Mouse (Mus musculus) left cerebral cortex, adult 2 months (tissue): ENCODE measurements around the gene Commd3. TPM values are rescaled to one million over a fixed set of nuclear protein-coding genes. Genes with fewer than 3 reads are reported as not detected.

Experiments
- DNase-seq, 2 experiments: peaks; one replicate each; pipeline ENCODE4 v3.0.0; 2021 to 2022; ENCODE audit warnings: low spot score in 2 of 2, mixed read lengths in 1 of 2; ENCODE audit errors: extremely low spot score in 1 of 2
- H3K27ac ChIP-seq: fragments of 200-600 bp; 2 replicates; pipeline ENCODE4 v1.8.1; 2022
- H3K4me3 ChIP-seq: fragments of 200-600 bp; 2 replicates; pipeline ENCODE4 v1.8.1; 2022
- CTCF ChIP-seq: fragments of 200-600 bp; IDR thresholded peaks from 2 replicates; pipeline ENCODE4 v1.8.1; 2022; ENCODE audit warnings: antibody characterized with exemption, mild to moderate bottlenecking, moderate library complexity
- intact Hi-C: fragments of 180-260 bp; cut with DNase I; formaldehyde crosslinking; loops from one replicate; pipeline ENCODE4 v1.15.1; 2025
- long read RNA-seq, 2 experiments: library from polyadenylated mRNA; stranded (forward); transcript quantifications; one replicate each; pipeline ENCODE4 v2.0.0; 2021; ENCODE audit warnings: borderline mapping rate in 2 of 2
- total RNA-seq, 2 experiments: library from RNA; stranded (reverse); gene quantifications; 2 replicates each; pipeline ENCODE4 v1.2.3; 2021

Commd3 gene
- total RNA-seq: 10 to 100 TPM; 80.5 to 89.2 TPM
- long read RNA-seq, experiment 1, transcript Commd3-201 (8 exons, 935 nt): major isoform, 28 of 38 reads
- long read RNA-seq, experiment 1, partial matches to known transcripts: 0 of 38 reads
- long read RNA-seq, experiment 1, other reads (novel, unspliced or antisense): 9 of 38 reads
- long read RNA-seq, experiment 2, transcript Commd3-201 (8 exons, 935 nt): major isoform, 18 of 26 reads
- long read RNA-seq, experiment 2, partial matches to known transcripts: 2 of 26 reads
- long read RNA-seq, experiment 2, other reads (novel, unspliced or antisense): 6 of 26 reads

DNA sequence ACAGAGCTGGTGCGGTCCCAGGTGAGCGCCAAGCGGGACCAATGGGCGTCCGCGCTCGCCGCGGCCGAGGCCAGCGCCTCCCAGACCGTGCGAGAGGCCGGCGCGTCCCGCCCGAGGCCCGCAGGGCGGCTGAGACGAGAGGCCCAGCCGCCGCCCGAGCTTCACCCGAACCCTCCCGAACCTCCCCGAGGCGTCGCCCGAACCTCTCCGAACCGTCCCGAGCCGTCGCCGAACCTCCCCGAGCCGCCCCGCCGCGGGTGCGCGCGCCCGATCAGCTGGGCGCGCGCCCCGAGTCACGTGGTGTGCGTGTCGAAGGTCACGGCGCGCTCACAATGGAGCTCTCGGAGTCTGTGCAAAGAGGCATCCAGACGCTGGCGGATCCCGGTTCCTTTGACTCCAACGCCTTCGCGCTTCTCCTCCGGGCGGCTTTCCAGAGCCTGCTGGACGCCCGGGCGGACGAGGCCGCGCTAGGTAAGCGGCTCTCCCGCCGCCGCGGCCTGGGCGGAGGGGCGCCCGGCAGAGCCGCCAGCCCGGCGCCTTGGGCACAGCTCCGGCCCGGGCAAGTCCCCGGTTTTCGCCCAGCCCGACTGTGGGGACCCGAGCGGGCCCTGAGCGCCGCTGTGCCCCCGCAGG, at the start of gene Commd3:
Gene Commd3 (plus strand): TSS at position 252 of the 633 bp plus-strand sequence.
- intact Hi-C loops: loop anchor here (1.0 to 10.0 kb wide), 5 partner anchors 60 to 983 kb away; partner anchors contain the start of genes Dnajc1 and Otud1
- peak within 1 kb of the TSS; percentile 77 for H3K4me3 ChIP-seq
- DNase-seq: peak; percentile 96 to 99
- no peak for TF ChIP-seq CTCF
- H3K27ac ChIP-seq: peak within 1 kb of the TSS; percentile 98

DNA sequence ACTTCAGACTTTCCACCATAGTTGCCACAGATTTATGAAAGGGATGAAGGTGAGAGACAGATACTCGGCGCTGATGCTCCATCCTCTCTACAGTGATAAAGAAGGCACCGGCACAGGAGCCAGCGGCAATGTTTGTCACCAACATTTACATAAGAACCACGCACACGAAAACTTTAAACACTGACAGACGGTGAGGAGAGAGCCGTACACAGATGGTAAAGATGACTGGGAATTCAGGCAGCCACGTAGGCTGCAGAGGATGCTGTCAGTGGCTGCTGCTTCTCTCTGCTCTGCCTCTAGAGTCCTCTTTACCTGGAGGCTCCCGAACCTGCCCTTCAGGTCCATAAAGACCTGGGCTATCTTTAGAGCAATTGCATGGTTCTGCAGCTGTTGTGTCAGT, 49.0 kb upstream of the Commd3 start:
- intact Hi-C loops: loop anchor here (1.0 kb wide), 1 partner anchor 12 kb away; no protein-coding TSS in a partner anchor
- TF ChIP-seq CTCF: no peak
- no peak for DNase-seq
- H3K4me3 ChIP-seq: no peak overlapping the region
- H3K27ac ChIP-seq: no peak overlapping the region

DNA sequence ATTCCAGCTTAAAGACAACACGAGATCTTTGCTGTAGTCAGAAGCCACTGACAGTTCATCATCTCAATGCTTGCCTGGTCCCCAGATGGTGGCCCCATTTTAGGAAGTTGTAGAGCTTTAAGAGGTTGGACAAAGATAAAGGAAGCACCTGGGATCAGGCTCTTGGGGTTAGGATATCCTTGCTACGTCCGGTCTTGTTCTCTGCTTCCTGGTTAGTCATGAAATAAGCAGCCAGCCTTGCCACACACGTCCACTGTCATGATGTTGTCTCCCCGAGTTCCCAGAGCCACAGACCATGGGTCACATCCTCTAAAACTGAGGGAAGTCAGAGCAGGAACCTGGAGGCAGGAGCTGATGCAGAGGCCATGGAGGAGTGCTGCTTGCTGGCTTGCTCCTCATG, 41.6 kb upstream of the Commd3 start:
- intact Hi-C loops: no loop called here
- no peak for TF ChIP-seq CTCF
- H3K27ac ChIP-seq: no peak overlapping the region
- H3K4me3 ChIP-seq: no peak overlapping the region
- no peak for DNase-seq

DNA sequence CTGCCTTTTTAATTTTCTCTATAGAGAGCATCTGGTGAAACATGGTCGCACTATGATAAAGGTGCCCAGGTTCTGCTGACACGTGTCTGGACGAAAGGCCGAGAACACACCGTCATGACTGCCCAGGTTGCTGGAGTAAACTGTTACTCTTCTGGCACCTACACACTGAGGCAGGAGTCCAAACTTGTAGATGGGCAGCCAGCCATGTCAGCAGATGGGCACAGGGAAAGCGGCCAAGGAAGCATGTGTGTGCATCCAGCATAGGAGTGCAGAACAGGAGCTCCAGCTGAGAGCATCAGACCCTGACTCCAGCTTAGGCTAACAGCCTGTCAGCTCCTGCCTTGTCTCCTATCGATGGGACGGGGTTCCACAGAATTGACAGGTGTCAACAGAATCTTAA, 37.1 kb upstream of the Commd3 start:
- peak; percentile 62 to 86 for DNase-seq
- Histone ChIP-seq H3K4me3 (no peak overlapping the region), H3K27ac (no peak overlapping the region)
- intact Hi-C loops: loop anchor here (1.0 kb wide), 1 partner anchor 12 kb away; no protein-coding TSS in a partner anchor
- TF ChIP-seq CTCF: no peak

DNA sequence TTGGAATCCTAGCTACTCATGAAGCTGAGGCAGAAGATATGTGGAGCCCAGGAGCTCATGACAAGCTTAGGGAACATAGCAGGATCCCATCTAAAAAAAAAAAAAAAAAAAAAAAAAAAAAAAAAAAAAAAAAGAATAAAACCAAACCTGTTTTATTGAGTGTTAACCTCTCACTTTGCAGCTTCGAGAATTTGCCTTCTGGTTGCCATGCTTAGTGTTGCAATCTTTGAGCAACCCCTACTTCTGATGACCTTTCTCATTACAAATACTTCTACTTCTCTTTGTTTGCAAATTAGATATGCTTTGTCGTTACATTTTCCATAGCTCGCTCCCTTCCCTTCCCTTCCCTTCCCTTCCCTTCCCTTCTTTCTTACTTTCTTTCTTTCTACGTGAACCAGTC, 23.6 kb upstream of the Commd3 start:
- no peak overlapping the region for H3K27ac ChIP-seq
- no peak for TF ChIP-seq CTCF
- no peak overlapping the region for H3K4me3 ChIP-seq
- DNase-seq: no peak
- intact Hi-C loops: no loop called here

DNA sequence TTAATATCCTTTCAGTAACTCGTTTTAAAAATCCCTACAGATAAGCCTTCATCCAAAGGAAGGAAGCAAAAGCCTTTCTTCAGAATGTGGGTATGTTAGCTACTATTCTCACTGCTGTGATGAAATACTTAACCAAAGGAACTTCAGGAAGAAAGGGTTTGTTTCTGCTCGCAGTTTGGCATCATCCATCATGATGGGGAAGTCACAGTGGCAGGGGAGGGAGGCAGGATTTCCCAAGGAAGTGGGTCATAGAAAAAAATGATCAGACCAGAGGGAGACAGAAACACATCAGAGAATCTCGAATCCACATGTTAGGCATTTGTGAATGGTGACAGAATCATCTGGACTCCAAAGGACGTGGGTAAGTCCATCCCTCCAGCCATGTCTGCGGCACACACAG, 17.4 kb upstream of the Commd3 start:
- no peak for TF ChIP-seq CTCF
- no peak for DNase-seq
- Histone ChIP-seq H3K4me3 (no peak overlapping the region), H3K27ac (no peak overlapping the region)
- intact Hi-C loops: no loop called here

DNA sequence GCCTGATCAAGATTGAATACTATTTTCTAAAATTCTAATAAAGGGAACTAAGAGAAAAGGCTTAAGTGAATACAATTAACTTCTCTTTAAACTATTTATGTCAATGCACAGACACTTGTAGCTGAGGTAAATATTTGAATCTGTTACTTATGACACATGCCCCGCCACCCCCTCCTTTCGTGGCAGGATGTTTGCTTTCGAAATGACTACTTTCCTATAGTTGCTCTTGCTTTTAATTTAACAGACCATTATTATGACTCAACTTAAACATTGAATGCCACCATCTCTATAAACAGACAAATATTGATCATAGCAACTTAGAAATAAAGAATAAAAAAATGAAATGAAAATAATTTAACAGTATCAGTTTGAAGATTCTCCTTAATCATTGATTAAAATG, 8.2 kb upstream of the Commd3 start:
- intact Hi-C loops: no loop called here
- Histone ChIP-seq H3K27ac (no peak overlapping the region), H3K4me3 (no peak overlapping the region)
- no peak for TF ChIP-seq CTCF
- DNase-seq: no peak

DNA sequence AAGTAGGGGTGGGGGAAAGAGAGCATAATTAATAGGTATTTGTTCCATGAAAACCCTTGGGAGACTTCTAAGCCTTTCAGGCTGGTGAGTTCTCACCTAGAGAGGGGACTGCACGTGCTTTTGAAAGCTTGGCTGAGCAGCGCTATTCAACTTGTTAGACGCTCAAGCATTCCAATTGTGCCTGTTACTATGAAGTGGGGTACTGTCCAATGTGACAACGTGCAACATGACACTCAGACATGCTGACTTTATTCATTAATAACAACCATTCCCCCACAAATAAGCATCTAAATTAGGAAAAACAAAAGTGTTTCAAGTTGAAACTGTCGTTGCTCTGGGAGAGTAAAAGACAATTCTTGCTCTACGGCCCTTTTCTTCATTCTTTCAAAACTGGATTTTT, 1.1 kb upstream of the Commd3 start:
- TF ChIP-seq CTCF: no peak
- Histone ChIP-seq H3K4me3 (no peak overlapping the region), H3K27ac (no peak overlapping the region)
- no peak for DNase-seq
- intact Hi-C loops: loop anchor here (5.0 to 10.0 kb wide), 4 partner anchors 59 to 984 kb away; partner anchors contain the start of gene Otud1

DNA sequence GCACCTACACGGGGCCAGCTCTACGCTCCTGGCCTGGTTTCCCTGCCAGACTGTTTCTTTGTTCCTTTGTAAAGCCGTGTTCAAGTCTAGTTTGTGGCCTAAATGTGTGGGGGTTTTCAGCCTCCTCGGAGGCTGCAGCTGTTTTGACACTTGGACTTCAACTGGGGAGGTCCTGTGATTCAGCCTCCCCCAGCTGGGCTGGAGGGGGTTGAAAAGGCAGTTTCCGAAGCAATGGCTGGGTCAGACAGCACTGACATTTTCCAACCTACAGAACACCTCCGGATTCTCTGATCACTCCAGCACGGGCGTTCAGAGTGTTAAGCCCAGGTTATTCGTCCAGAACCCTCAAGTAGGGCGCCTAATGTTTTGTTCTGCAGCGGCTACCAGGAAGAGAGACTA, 581 bp downstream of the Commd3 start:
- no peak for DNase-seq
- H3K27ac ChIP-seq: peak overlapping the region; percentile 98
- TF ChIP-seq CTCF: no peak
- peak overlapping the region; percentile 77 for H3K4me3 ChIP-seq
- intact Hi-C loops: loop anchor here (1.0 to 10.0 kb wide), 5 partner anchors 60 to 982 kb away; partner anchors contain the start of genes Dnajc1 and Otud1

DNA sequence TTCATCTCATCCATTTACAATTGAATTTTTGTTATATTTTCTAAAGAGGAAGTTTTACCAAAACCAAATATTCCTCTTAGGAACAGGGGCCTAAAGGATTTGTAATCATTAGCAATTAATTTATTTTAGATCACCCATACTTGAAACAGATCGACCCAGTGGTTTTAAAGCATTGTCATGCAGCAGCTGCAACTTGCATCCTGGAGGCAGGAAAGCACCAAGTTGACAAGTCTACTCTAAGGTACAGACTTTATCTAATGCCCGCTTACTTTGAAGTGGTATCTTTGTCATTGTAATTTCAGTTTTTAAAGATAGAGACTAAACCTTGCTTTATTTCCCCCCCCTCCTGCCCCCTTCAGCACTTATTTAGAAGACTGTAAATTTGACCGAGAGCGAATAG, 1.6 kb downstream of the Commd3 start:
- H3K4me3 ChIP-seq: no peak overlapping the region
- no peak for DNase-seq
- intact Hi-C loops: loop anchor here (5.0 to 10.0 kb wide), 4 partner anchors 61 to 981 kb away; partner anchors contain the start of gene Otud1
- no peak for TF ChIP-seq CTCF
- no peak overlapping the region for H3K27ac ChIP-seq

DNA sequence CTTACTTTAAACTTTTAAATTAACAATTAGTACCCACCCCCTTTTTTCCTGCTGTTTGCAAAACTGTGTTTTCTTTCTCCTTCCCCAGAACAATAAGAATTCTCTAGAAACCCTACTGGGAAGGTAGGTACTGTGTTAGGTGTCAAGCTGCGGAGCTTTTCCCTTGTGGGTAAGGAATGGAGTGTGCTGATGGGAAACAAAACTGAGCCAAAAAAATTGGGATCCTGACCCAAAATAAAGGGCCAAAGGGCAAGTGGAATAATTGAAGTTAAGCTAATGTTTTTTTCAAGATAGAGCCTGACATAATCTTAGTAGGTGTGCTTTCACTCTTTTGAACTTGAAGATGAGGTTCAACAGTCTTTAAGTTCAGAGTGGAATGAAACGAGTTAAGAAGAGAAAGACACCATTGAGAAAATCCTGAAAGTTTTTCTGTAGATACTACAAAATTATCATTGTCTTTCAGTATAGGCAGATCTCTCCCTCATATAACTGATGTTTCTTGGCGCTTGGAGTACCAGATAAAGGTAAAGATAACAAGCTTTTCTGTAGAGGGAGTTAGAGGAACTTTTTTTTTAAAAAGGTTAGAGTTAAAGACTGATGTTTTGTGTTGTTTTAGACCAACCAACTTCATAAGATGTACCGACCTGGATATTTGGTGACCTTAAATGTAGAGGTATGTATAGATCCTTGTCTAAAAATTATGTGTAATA, 2.2 kb downstream of the Commd3 start:
- no peak overlapping the region for H3K27ac ChIP-seq
- intact Hi-C loops: loop anchor here (5.0 to 10.0 kb wide), 4 partner anchors 62 to 980 kb away; partner anchors contain the start of gene Otud1
- H3K4me3 ChIP-seq: no peak overlapping the region
- DNase-seq: no peak
- TF ChIP-seq CTCF: no peak
